Mouse (Mus musculus): Measurements from ENCODE around the gene Grifin. TPM values are rescaled to one million over a fixed set of nuclear protein-coding genes. Genes with fewer than 3 reads are reported as not detected.

Grifin gene
- polyA plus RNA-seq, 1 experiment from 2014 or later = not detected

DNA sequence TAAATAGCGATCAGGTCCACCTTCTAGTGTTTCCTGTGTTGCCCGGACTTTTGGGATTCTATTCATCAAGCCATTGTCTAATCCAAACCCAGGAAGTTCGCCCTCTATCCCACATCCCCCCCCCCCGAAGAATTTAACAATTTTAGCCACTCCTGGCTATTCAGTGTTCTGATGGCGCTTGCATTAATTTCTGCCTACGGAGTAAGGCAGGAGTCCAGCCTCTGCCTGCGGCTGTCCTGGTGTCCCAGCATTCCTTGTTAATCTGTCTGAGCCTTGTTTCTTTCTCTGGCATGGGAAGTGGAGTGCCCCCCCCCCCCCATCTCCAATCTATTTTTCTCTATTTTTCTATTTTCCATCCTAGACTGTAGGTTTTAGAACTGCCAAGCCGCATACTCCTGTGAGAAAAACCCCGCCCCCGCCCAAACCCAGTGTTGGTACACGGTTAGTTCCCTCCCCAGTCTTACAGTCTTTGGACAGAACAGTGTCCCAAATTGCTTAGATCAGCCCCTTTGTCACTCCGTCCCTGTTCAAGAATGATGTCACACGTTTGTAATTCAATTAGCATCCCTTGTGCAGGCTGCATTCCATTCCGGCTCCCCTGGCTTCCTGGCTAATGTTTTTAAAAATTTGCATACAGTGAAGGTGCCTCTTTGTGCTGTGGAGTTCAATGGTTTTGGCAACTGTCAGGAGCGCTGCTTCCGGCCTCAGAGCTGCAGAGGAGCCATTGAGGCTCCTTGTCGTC lies 15.4 kb downstream of the Grifin start:
- Histone ChIP-seq H3K27me3 (ENCODE audit: control insufficient read depth, insufficient read depth, low read length) (no peaks in the 10 kb centered on the region), H3K4me3 (replicated peaks; ENCODE audit: low read depth, low read length) (no peak overlapping the region), H3K9ac (replicated peaks; ENCODE audit: low read length) (peak overlapping the region; percentile 12; the same call in 1 of the 2 replicates), H3K9me3 (ENCODE audit: control insufficient read depth, low read length) (no peaks in the 10 kb centered on the region), H3K4me1 (ENCODE audit: control insufficient read depth, insufficient read depth, low read length) (peaks cover 11% of the 10 kb centered on the region; the same call in 1 of the 2 replicates), H3K27ac (replicated peaks; ENCODE audit: low read depth, low read length) (peak overlapping the region; percentile 68), H3K4me2 (ENCODE audit: low read length) (peak overlapping the region; percentile 41), H3K36me3 (ENCODE audit: control insufficient read depth, insufficient read depth, low read length) (no peaks in the 10 kb centered on the region)
- WGBS = 4% methylated on average over 17 of the region's 17 CpGs
- ATAC-seq (ENCODE audit: low FRiP score, low TSS enrichment) = peak; percentile 89
- peak; percentile 81 for DNase-seq

DNA sequence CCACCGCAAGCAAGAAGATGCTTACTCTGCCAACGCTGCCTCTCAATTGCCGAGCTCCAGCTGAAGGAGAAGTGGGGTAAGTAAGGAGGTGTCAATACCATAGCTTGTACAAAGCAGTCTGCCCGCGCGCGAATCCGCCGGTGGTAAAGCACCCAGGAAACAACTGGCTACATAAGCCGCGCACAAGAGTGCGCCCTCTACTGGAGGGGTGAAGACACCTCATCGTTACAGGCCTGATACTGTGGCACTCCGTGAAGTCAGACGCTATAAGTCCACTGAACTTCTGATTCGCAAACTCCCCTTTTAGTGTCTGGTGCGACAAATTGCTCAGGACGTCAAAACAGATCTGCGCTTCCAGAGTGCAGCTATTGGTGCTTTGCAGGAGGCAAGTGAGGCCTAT lies 18.5 kb downstream of the Grifin start:
- Histone ChIP-seq H3K4me1 (ENCODE audit: control insufficient read depth, insufficient read depth, low read length) (peaks cover 18% of the 10 kb centered on the region; the same call in 1 of the 2 replicates), H3K27ac (replicated peaks; ENCODE audit: low read depth, low read length) (no peak overlapping the region), H3K9me3 (ENCODE audit: control insufficient read depth, low read length) (no peaks in the 10 kb centered on the region), H3K4me3 (replicated peaks; ENCODE audit: low read depth, low read length) (no peak overlapping the region), H3K36me3 (ENCODE audit: control insufficient read depth, insufficient read depth, low read length) (no peaks in the 10 kb centered on the region), H3K4me2 (ENCODE audit: low read length) (no peak overlapping the region), H3K27me3 (ENCODE audit: control insufficient read depth, insufficient read depth, low read length) (no peaks in the 10 kb centered on the region), H3K9ac (replicated peaks; ENCODE audit: low read length) (no peak overlapping the region)
- WGBS = 93% methylated on average over 19 of the region's 19 CpGs
- no peak for DNase-seq
- ATAC-seq (ENCODE audit: low FRiP score, low TSS enrichment) = no peak

DNA sequence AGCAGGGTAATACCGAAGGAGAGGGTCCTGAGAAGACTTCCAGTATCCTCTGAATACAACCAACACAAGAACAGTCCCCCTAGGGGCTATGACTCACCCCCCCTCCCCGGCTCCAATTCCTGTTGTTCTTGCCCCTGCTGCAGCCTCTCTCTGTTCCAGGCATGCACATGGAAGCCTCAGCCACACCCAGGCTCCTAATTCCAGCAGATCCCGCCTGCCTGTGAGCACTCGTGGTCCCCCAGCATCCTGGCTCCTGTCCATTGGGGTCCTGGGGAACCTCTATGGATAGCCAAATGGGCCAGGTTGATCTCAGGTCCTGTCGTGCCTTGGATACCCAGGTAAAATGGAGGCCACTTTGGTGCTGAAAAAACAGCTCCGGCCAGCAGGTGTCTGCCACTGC lies 19.2 kb downstream of the Grifin start:
- no peak overlapping the region for H3K27ac ChIP-seq (replicated peaks; ENCODE audit: low read depth, low read length)
- 69% methylated on average over 6 of the region's 6 CpGs for WGBS
- no peak overlapping the region for H3K4me2 ChIP-seq (ENCODE audit: low read length)
- H3K4me1 ChIP-seq (ENCODE audit: control insufficient read depth, insufficient read depth, low read length) = peaks cover 18% of the 10 kb centered on the region; the same call in 1 of the 2 replicates
- H3K9me3 ChIP-seq (ENCODE audit: control insufficient read depth, low read length) = no peaks in the 10 kb centered on the region
- H3K4me3 ChIP-seq (replicated peaks; ENCODE audit: low read depth, low read length) = no peak overlapping the region
- H3K9ac ChIP-seq (replicated peaks; ENCODE audit: low read length) = no peak overlapping the region
- no peaks in the 10 kb centered on the region for H3K36me3 ChIP-seq (ENCODE audit: control insufficient read depth, insufficient read depth, low read length)
- no peaks in the 10 kb centered on the region for H3K27me3 ChIP-seq (ENCODE audit: control insufficient read depth, insufficient read depth, low read length)
- ATAC-seq (ENCODE audit: low FRiP score, low TSS enrichment) (no peak), DNase-seq (no peak)

DNA sequence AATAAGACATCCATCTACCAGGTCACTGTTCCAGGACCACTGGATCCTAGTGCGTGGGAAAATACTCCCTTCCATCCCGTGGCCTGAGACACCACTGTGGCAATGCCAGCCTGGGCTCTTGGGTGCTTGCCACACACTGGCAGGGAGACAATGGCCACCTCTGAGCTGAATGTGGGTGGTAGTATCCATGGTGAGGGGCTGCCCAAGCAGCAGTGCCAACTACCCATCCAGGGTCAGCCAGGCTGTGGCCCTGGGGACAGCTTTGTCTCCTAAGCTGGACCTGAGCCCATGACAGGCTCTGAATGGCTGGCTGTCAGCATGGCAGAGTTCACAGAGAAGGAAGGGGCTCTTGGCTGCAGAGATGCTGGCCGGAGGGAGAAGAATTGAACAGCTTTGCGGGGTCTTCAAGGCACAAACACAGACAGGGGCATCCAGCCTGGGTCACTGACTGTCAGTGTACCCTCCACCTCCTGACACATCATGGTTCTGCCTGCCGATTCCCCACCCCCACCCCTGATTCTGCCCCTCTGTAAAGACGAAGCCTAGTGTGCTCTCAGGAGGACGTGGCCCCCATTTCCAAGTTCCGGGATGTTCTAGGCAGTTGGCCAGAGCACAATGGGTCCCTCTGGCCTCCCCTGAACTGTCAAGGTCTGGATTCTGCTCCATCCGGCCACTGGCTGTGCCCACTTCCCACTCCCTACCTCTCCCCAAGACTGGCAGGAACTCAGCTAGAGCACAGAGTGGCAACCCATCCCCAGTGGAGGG lies 21.9 kb downstream of the Grifin start:
- Histone ChIP-seq H3K36me3 (ENCODE audit: control insufficient read depth, insufficient read depth, low read length) (no peaks in the 10 kb centered on the region), H3K4me3 (replicated peaks; ENCODE audit: low read depth, low read length) (no peak overlapping the region), H3K27me3 (ENCODE audit: control insufficient read depth, insufficient read depth, low read length) (no peaks in the 10 kb centered on the region), H3K4me2 (ENCODE audit: low read length) (no peak overlapping the region), H3K4me1 (ENCODE audit: control insufficient read depth, insufficient read depth, low read length) (peaks cover 6% of the 10 kb centered on the region; the same call in 1 of the 2 replicates), H3K9ac (replicated peaks; ENCODE audit: low read length) (no peak overlapping the region), H3K27ac (replicated peaks; ENCODE audit: low read depth, low read length) (no peak overlapping the region), H3K9me3 (ENCODE audit: control insufficient read depth, low read length) (no peaks in the 10 kb centered on the region)
- peak; percentile 34; the same call in 1 of the 2 replicates for ATAC-seq (ENCODE audit: low FRiP score, low TSS enrichment)
- DNase-seq = peak; percentile 68
- 60% methylated on average over 9 of the region's 9 CpGs for WGBS

DNA sequence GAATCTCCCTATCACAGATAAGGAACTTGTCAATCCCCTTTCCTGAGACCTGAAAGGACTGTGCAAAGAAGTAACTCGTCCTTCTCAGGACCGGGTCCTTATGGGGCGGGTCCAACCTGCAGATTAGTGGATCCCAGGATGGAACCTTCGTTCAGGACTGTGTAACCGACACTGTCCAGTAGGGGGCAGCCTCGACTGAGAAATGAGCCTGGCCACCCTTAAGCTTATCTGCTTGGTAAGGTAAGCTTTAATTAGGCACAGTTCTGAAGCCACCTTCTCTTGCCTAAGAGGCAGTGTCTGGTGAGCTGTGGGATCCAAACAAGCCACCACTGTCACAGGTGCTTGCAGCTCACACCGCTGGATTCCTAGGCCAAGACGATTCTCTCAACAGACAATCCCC lies 24.8 kb downstream of the Grifin start:
- peak; percentile 41; the same call in 1 of the 2 replicates for ATAC-seq (ENCODE audit: low FRiP score, low TSS enrichment)
- no peak overlapping the region for H3K27ac ChIP-seq (replicated peaks; ENCODE audit: low read depth, low read length)
- no peak overlapping the region for H3K4me2 ChIP-seq (ENCODE audit: low read length)
- WGBS = 15% methylated on average over 8 of the region's 8 CpGs
- peaks cover 6% of the 10 kb centered on the region; the same call in 1 of the 2 replicates for H3K4me1 ChIP-seq (ENCODE audit: control insufficient read depth, insufficient read depth, low read length)
- DNase-seq = peak; percentile 91
- no peaks in the 10 kb centered on the region for H3K9me3 ChIP-seq (ENCODE audit: control insufficient read depth, low read length)
- no peaks in the 10 kb centered on the region for H3K36me3 ChIP-seq (ENCODE audit: control insufficient read depth, insufficient read depth, low read length)
- H3K27me3 ChIP-seq (ENCODE audit: control insufficient read depth, insufficient read depth, low read length) = no peaks in the 10 kb centered on the region
- no peak overlapping the region for H3K4me3 ChIP-seq (replicated peaks; ENCODE audit: low read depth, low read length)
- H3K9ac ChIP-seq (replicated peaks; ENCODE audit: low read length) = no peak overlapping the region

DNA sequence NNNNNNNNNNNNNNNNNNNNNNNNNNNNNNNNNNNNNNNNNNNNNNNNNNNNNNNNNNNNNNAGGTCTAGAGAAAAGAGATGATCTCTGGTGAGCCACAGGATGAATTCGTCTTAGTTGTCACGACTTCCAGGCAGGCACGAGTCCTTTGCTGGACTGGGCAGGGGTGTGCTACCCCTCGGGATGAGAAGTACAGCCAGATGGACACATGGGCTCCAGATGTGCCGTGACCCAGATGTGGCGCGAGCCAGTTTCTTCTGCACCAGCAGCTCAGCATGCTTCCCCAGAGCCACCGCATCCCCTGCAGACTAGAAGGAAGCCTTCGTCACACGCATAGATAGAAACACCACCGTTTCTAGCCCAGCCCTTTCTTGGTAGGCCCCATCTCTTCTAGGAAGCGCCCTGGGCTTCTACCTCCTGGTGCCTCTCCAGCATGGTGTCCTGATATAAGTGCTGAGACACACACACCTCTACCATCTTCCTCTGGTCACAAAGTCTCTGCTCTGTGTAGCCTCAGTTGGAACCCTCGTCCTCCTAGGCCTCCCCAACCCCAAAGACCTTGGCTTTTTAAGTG lies 26.7 kb downstream of the Grifin start:
- no peaks in the 10 kb centered on the region for H3K27me3 ChIP-seq (ENCODE audit: control insufficient read depth, insufficient read depth, low read length)
- ATAC-seq (ENCODE audit: low FRiP score, low TSS enrichment) (no peak), DNase-seq (no peak)
- no peak overlapping the region for H3K9ac ChIP-seq (replicated peaks; ENCODE audit: low read length)
- H3K27ac ChIP-seq (replicated peaks; ENCODE audit: low read depth, low read length) = no peak overlapping the region
- H3K9me3 ChIP-seq (ENCODE audit: control insufficient read depth, low read length) = no peaks in the 10 kb centered on the region
- H3K4me2 ChIP-seq (ENCODE audit: low read length) = no peak overlapping the region
- no peak overlapping the region for H3K4me3 ChIP-seq (replicated peaks; ENCODE audit: low read depth, low read length)
- H3K36me3 ChIP-seq (ENCODE audit: control insufficient read depth, insufficient read depth, low read length) = no peaks in the 10 kb centered on the region
- 79% methylated on average over 13 of the region's 13 CpGs for whole genome bisulfite sequencing
- H3K4me1 ChIP-seq (ENCODE audit: control insufficient read depth, insufficient read depth, low read length) = peaks cover 5% of the 10 kb centered on the region; the same call in 1 of the 2 replicates

DNA sequence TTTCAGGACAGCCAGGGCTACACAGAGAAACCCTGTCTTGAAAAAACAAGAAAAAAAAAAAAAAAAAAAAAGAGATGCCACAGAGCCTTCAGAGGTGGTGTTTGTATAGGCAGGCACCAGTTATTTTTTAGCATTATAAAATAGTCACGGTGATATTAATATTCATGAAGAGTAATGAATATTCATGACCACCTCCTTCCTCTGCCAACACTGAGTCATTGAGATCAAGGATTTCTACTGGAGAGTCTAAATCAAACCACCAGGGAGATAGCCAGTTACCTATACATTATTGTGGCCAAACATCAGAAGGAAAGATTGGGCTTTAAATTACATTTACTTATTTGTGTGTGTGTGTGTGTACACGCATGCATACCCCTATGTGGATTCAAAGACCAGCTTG lies 38.1 kb downstream of the Grifin start:
- H3K27me3 ChIP-seq (ENCODE audit: control insufficient read depth, insufficient read depth, low read length) = no peaks in the 10 kb centered on the region
- no peak overlapping the region for H3K4me3 ChIP-seq (replicated peaks; ENCODE audit: low read depth, low read length)
- peaks cover 29% of the 10 kb centered on the region for H3K36me3 ChIP-seq (ENCODE audit: control insufficient read depth, insufficient read depth, low read length)
- H3K9ac ChIP-seq (replicated peaks; ENCODE audit: low read length) = no peak overlapping the region
- ATAC-seq (ENCODE audit: low FRiP score, low TSS enrichment) (no peak), DNase-seq (peak; percentile 51)
- 46% methylated on average over 2 of the region's 2 CpGs for WGBS
- H3K9me3 ChIP-seq (ENCODE audit: control insufficient read depth, low read length) = peaks cover 4% of the 10 kb centered on the region; the same call in 1 of the 2 replicates
- H3K27ac ChIP-seq (replicated peaks; ENCODE audit: low read depth, low read length) = no peak overlapping the region
- no peaks in the 10 kb centered on the region for H3K4me1 ChIP-seq (ENCODE audit: control insufficient read depth, insufficient read depth, low read length)
- H3K4me2 ChIP-seq (ENCODE audit: low read length) = no peak overlapping the region

DNA sequence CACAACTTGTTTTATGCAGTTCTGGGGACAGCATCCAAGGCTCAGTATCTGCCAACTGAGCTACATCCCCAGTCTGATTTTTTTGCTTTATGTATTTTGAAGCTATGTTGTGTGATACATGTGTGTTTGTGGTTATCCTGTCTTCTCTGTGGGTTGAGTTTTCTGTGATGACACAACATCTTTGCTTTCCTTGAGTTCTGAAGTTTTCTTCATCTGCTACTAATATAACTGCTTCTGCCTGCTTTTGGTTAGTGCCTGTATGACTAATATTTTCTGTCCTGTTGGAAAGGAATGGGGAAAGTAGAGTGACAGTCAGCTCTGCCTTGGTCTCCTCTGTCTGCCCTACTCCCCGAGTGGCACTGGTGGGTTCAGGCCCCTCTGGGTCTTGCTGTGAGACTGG lies 43.7 kb downstream of the Grifin start:
- no peak overlapping the region for H3K27ac ChIP-seq (replicated peaks; ENCODE audit: low read depth, low read length)
- 93% methylated on average over 1 of the region's 1 CpGs for WGBS
- H3K4me1 ChIP-seq (ENCODE audit: control insufficient read depth, insufficient read depth, low read length) = no peaks in the 10 kb centered on the region
- H3K9ac ChIP-seq (replicated peaks; ENCODE audit: low read length) = no peak overlapping the region
- H3K27me3 ChIP-seq (ENCODE audit: control insufficient read depth, insufficient read depth, low read length) = no peaks in the 10 kb centered on the region
- DNase-seq (no peak), ATAC-seq (ENCODE audit: low FRiP score, low TSS enrichment) (no peak)
- H3K9me3 ChIP-seq (ENCODE audit: control insufficient read depth, low read length) = peaks cover 4% of the 10 kb centered on the region; the same call in 1 of the 2 replicates
- H3K4me3 ChIP-seq (replicated peaks; ENCODE audit: low read depth, low read length) = no peak overlapping the region
- peaks cover 22% of the 10 kb centered on the region for H3K36me3 ChIP-seq (ENCODE audit: control insufficient read depth, insufficient read depth, low read length)
- no peak overlapping the region for H3K4me2 ChIP-seq (ENCODE audit: low read length)
